Mouse (Mus musculus) stomach, embryonic 15.5 days (tissue): Measurements from ENCODE around the gene Tbc1d9. TPM values are rescaled to one million over a fixed set of nuclear protein-coding genes. Genes with fewer than 3 reads are reported as not detected.
A peak's percentile ranks its signal among the peaks of the same experiment; 100 is the strongest.

Source experiments
- ATAC-seq: fragments of 200-750 bp; cut with Nextera tagmentation; 2 replicates; pipeline ENCODE4 v1.8.0; 2017; ENCODE audit warnings: low read depth, moderate number of reproducible peaks, moderate TSS enrichment; ENCODE audit not compliant: insufficient read depth, low FRiP score
- H3K27ac ChIP-seq: fragments of 300-500 bp; sonication (generic); 2 replicates; pipeline ENCODE4 v1.5.1; 2015; ENCODE audit warnings: mild to moderate bottlenecking, inconsistent platforms
- H3K27me3 ChIP-seq: fragments of 300-500 bp; sonication (generic); replicated peaks from 2 replicates; pipeline ENCODE4 v1.6.1; 2015; ENCODE audit warnings: inconsistent platforms
- H3K36me3 ChIP-seq: fragments of 300-500 bp; sonication (generic); 2 replicates; pipeline ENCODE4 v1.6.1; 2015; ENCODE audit warnings: inconsistent platforms
- H3K4me1 ChIP-seq: fragments of 300-500 bp; sonication (generic); 2 replicates; pipeline ENCODE4 v1.6.1; 2015; ENCODE audit warnings: inconsistent platforms
- H3K4me2 ChIP-seq: fragments of 300-500 bp; sonication (generic); 2 replicates; pipeline ENCODE4 v1.6.1; 2015; ENCODE audit warnings: mild to moderate bottlenecking, inconsistent platforms
- H3K4me3 ChIP-seq: fragments of 300-500 bp; sonication (generic); replicated peaks from 2 replicates; pipeline ENCODE4 v1.5.1; 2015; ENCODE audit warnings: inconsistent platforms
- H3K9ac ChIP-seq: fragments of 300-500 bp; sonication (generic); 2 replicates; pipeline ENCODE4 v1.6.1; 2015; ENCODE audit warnings: inconsistent platforms
- H3K9me3 ChIP-seq: fragments of 300-500 bp; sonication (generic); 2 replicates; pipeline ENCODE4 v1.6.1; 2016; ENCODE audit warnings: inconsistent platforms
- WGBS: fragments of 180-500 bp; shearing (Covaris S2); methylation state at CpG from one replicate; pipeline ENCODE4 v1.1.7; 2015; 5-methylcytosine and 5-hydroxymethylcytosine counted together
- polyA plus RNA-seq: library from polyadenylated mRNA; unstranded; fragments of >200 nt; fragmentation: Nextera tagmentation; extraction: Ambion mirVana; gene quantifications from 2 replicates; pipeline ENCODE4 v1.2.1, GENCODE M21; 2015

The Tbc1d9 gene
- polyA plus RNA-seq = 3.0 and 3.8 TPM in 2 replicates

DNA sequence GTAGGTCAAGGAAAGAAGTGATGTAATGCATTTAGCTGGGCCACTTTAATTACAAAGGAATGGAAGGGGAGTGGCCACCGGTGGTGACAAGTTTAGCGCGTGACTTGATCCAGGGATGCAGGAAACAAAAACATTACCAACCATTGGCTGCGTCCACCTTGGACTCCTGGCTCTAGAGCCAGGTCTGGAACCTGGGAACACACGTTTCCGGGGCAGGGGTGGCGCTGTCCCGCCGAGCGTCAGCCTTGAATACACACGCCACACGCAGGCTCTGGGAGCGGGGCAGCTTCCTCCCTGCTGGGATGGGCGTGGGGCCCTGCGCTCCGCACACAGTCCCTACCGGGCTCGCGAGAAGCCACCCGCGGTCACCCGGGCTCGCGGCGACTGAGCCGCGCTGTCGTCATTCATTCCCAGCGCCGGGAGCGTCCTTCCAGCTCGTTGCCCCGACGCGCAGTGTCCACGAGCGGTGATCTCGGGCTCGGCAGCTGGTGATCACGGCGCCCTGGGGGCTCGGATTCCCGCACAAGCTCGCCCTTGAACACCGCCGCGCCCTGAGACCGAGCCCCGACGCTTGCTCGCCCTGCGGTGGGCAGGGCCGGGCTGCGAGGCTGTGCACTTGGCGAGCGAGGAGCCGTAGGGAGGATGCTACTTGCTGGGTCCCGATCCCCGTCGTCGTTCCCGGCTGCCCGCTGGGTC is at the start of gene Tbc1d9:
Gene Tbc1d9, plus strand, starts transcription at position 118 of the 696 bp plus-strand sequence.
- Histone ChIP-seq H3K27me3 (no peaks in the 10 kb centered on the region), H3K27ac (peak within 1 kb of the TSS; percentile 91), H3K4me2 (peak within 1 kb of the TSS; percentile 79), H3K4me3 (peak within 1 kb of the TSS; percentile 67), H3K36me3 (no peaks in the 10 kb centered on the region), H3K4me1 (0 out of 2 replicates have a peak, but pooled peaks cover 4% of the 10 kb centered on the region), H3K9me3 (no peaks in the 10 kb centered on the region), H3K9ac (peak within 1 kb of the TSS; percentile 73)
- under 1% methylated on average over 63 of the region's 63 CpGs for WGBS
- ATAC-seq = peak; percentile 94

GRCm38 (mm10) chr8:83135086-83135485 is 30.1 kb upstream of the Tbc1d9 start:
- no peaks in the 10 kb centered on the region for H3K36me3 ChIP-seq
- no peak overlapping the region for H3K4me3 ChIP-seq
- peak overlapping the region; percentile 17; the same call in 1 of the 2 replicates for H3K27ac ChIP-seq
- no peak overlapping the region for H3K9ac ChIP-seq
- no peaks in the 10 kb centered on the region for H3K27me3 ChIP-seq
- 49% methylated on average over 2 of the region's 2 CpGs for WGBS
- no peak overlapping the region for H3K4me2 ChIP-seq
- H3K4me1 ChIP-seq = 0 out of 2 replicates have a peak, but pooled peaks cover 3% of the 10 kb centered on the region
- no peak for ATAC-seq
- no peaks in the 10 kb centered on the region for H3K9me3 ChIP-seq

GRCm38 (mm10) chr8:83140068-83140467 is 25.1 kb upstream of the Tbc1d9 start:
- 82% methylated on average over 1 of the region's 1 CpGs for WGBS
- ATAC-seq = no peak; the same call in 1 of the 2 replicates

DNA sequence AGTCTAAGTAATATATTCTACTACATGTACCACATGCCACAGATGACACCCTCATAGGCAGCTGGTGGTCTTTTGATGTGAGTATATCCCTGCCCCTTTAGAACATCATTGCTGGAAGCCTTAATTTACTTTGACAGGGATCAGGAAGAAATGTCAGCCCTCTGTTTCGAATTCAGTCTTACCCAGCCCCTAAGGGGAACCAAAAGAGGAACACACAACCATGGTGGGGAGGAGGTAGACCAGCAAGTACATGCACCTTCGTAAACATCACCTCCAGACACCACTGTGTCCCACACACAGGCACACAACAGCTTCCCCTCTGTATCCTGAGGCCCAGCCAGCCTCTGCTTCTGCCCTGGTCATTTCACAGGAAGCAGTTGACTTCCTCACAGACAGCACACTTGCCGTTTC is 24.4 kb upstream of the Tbc1d9 start:
- Histone ChIP-seq H3K36me3 (no peaks in the 10 kb centered on the region), H3K9me3 (no peaks in the 10 kb centered on the region), H3K27ac (no peak overlapping the region), H3K4me3 (no peak overlapping the region), H3K27me3 (no peaks in the 10 kb centered on the region), H3K4me2 (no peak overlapping the region), H3K9ac (no peak overlapping the region), H3K4me1 (0 out of 2 replicates have a peak, but pooled peaks cover 5% of the 10 kb centered on the region)
- 70% methylated on average over 3 of the region's 3 CpGs for WGBS
- no peak for ATAC-seq

More at GRCm38 (mm10) chr8:83140068-83140467, 25.1 kb upstream of the Tbc1d9 start:
- Histone ChIP-seq H3K4me1 (0 out of 2 replicates have a peak, but pooled peaks cover 5% of the 10 kb centered on the region), H3K27me3 (no peaks in the 10 kb centered on the region), H3K27ac (peak overlapping the region; percentile 8; the same call in 1 of the 2 replicates), H3K4me2 (no peak overlapping the region), H3K36me3 (no peaks in the 10 kb centered on the region), H3K9ac (no peak overlapping the region), H3K4me3 (no peak overlapping the region), H3K9me3 (no peaks in the 10 kb centered on the region)

- Histone ChIP-seq H3K4me3 (no peak overlapping the region), H3K9me3 (no peaks in the 10 kb centered on the region), H3K36me3 (no peaks in the 10 kb centered on the region), H3K4me1 (peaks cover 5% of the 10 kb centered on the region; the same call in 1 of the 2 replicates), H3K4me2 (no peak overlapping the region), H3K27ac (no peak overlapping the region), H3K9ac (no peak overlapping the region), H3K27me3 (no peaks in the 10 kb centered on the region)
- no peak for ATAC-seq
- WGBS = 65% methylated on average over 5 of the region's 5 CpGs
Observed at GRCm38 (mm10) chr8:83141358-83141757, 23.8 kb upstream of the Tbc1d9 start.

DNA sequence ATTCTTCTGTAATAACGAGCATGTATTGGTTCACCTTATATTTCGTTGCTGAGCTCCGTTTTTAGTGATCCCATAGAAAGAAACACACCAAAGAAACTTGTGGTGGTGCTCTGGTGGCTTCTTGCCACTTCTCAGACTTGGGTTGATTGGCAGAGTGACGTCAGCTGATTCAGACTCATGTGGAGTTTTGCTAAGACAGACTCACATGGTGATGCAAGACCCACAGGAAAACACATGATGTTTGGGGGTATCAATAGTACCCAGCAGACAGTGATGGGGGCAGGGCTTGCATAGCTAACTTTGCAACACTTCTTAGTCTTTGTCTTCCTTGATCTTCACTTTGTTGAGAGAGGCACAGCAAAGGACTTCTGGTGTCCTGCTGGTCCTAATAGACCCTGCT is 20.6 kb upstream of the Tbc1d9 start:
- no peaks in the 10 kb centered on the region for H3K27me3 ChIP-seq
- 92% methylated on average over 4 of the region's 4 CpGs for WGBS
- peaks cover 5% of the 10 kb centered on the region; the same call in 1 of the 2 replicates for H3K4me1 ChIP-seq
- H3K36me3 ChIP-seq = no peaks in the 10 kb centered on the region
- no peak for ATAC-seq
- H3K27ac ChIP-seq = no peak overlapping the region
- no peak overlapping the region for H3K4me3 ChIP-seq
- no peak overlapping the region for H3K9ac ChIP-seq
- no peak overlapping the region for H3K4me2 ChIP-seq
- no peaks in the 10 kb centered on the region for H3K9me3 ChIP-seq

DNA sequence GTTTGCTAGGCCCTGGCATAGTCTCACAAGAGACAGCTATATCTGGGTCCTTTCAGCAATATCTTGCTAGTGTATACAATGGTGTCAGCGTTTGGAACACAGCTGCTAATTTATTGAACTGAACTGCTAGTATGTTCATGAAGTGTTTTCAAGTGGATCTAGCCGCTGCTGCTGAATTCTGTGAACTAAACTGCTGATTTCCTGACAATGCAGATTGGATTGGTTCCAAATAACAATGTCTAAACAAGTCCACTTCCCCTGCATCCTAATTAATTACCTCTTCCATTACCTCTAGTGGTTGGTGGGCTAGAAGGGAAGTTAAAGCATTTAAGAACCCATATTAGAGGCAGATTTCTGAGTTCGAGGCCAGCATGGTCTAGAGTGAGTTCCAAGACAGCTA is 19.7 kb upstream of the Tbc1d9 start:
- Histone ChIP-seq H3K27me3 (no peaks in the 10 kb centered on the region), H3K4me3 (no peak overlapping the region), H3K9ac (no peak overlapping the region), H3K4me2 (no peak overlapping the region), H3K27ac (no peak overlapping the region), H3K9me3 (no peaks in the 10 kb centered on the region), H3K36me3 (no peaks in the 10 kb centered on the region), H3K4me1 (no peaks in the 10 kb centered on the region; the same call in 1 of the 2 replicates)
- 57% methylated on average over 3 of the region's 3 CpGs for WGBS
- no peak for ATAC-seq

GRCm38 (mm10) chr8:83149124-83149523 is 16.0 kb upstream of the Tbc1d9 start:
- H3K4me3 ChIP-seq = no peak overlapping the region
- 82% methylated on average over 6 of the region's 6 CpGs for WGBS

DNA sequence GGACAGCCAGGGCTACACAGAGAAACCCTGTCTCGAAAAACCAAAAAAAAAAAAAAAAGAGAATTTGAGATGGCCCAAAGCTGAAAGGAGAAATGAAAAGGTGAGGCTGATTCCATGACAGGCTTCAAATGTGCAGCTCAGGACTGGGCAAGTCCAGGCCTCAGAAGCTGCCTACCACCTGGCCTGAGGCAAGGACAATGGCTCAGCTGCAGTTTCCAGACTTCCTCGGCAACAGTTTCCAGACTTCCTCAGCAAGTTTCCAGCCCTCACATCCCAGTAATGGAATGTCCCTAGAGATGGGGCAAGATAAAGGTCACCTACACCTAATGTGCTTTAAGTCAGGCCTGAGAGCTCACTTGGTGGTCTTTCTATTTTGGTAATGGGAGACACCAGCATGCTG is 13.1 kb upstream of the Tbc1d9 start:
- Histone ChIP-seq H3K4me1 (no peaks in the 10 kb centered on the region), H3K4me3 (no peak overlapping the region), H3K9me3 (no peaks in the 10 kb centered on the region), H3K9ac (no peak overlapping the region), H3K27ac (no peak overlapping the region), H3K36me3 (no peaks in the 10 kb centered on the region), H3K4me2 (no peak overlapping the region), H3K27me3 (no peaks in the 10 kb centered on the region)
- ATAC-seq = no peak
- WGBS = 82% methylated on average over 2 of the region's 2 CpGs

More at GRCm38 (mm10) chr8:83149124-83149523, 16.0 kb upstream of the Tbc1d9 start:
- H3K4me2 ChIP-seq = no peak overlapping the region
- no peak for ATAC-seq
- H3K9me3 ChIP-seq = no peaks in the 10 kb centered on the region
- H3K4me1 ChIP-seq = no peaks in the 10 kb centered on the region; the same call in 1 of the 2 replicates
- H3K27ac ChIP-seq = no peak overlapping the region
- H3K9ac ChIP-seq = no peak overlapping the region
- H3K27me3 ChIP-seq = no peaks in the 10 kb centered on the region
- no peaks in the 10 kb centered on the region for H3K36me3 ChIP-seq

DNA sequence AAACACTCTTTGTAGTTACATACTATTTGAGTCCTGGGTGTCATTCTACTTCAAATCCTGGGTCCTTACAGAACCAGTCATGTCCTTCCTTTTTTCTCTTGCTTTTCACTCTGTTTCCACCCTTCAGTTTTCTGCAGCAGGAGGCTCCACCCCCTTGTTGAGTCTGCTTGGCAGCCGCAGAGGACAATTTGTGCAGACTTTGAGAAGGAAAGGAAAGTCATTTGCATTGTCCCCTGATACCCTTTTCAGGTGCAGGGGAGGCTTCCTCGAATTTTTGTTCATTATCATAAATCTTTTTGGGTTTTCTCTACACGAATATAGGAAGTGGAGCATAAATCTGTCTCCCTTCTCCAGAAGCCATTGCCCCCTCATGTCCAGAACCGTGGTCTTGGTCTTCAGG is 12.7 kb upstream of the Tbc1d9 start:
- H3K27me3 ChIP-seq = no peaks in the 10 kb centered on the region
- H3K4me1 ChIP-seq = no peaks in the 10 kb centered on the region
- no peak overlapping the region for H3K9ac ChIP-seq
- H3K36me3 ChIP-seq = no peaks in the 10 kb centered on the region
- H3K27ac ChIP-seq = no peak overlapping the region
- no peak overlapping the region for H3K4me2 ChIP-seq
- 64% methylated on average over 4 of the region's 4 CpGs for WGBS
- no peak for ATAC-seq
- H3K9me3 ChIP-seq = no peaks in the 10 kb centered on the region
- no peak overlapping the region for H3K4me3 ChIP-seq

- Histone ChIP-seq H3K27ac (no peak overlapping the region), H3K4me2 (no peak overlapping the region), H3K4me3 (no peak overlapping the region), H3K9me3 (no peaks in the 10 kb centered on the region), H3K4me1 (no peaks in the 10 kb centered on the region), H3K27me3 (no peaks in the 10 kb centered on the region), H3K36me3 (no peaks in the 10 kb centered on the region), H3K9ac (no peak overlapping the region)
- WGBS = 29% methylated on average over 4 of the region's 4 CpGs
- ATAC-seq = no peak
Observed at GRCm38 (mm10) chr8:83155110-83155509, 10.0 kb upstream of the Tbc1d9 start.

- no peak for ATAC-seq
Observed at GRCm38 (mm10) chr8:83158971-83159370, 6.2 kb upstream of the Tbc1d9 start.

More at GRCm38 (mm10) chr8:83158971-83159370, 6.2 kb upstream of the Tbc1d9 start:
- Histone ChIP-seq H3K4me2 (no peak overlapping the region), H3K27ac (no peak overlapping the region), H3K9me3 (no peaks in the 10 kb centered on the region), H3K36me3 (no peaks in the 10 kb centered on the region), H3K9ac (no peak overlapping the region), H3K27me3 (no peaks in the 10 kb centered on the region), H3K4me3 (no peak overlapping the region), H3K4me1 (no peaks in the 10 kb centered on the region)
- 61% methylated on average over 3 of the region's 3 CpGs for WGBS
